Mouse (Mus musculus): ENCODE results near the gene Tecr. TPM values are rescaled to one million over a fixed set of nuclear protein-coding genes. Genes with fewer than 3 reads are reported as not detected.

The Tecr gene
- total RNA-seq, 2 experiments from 2014 or later = 600 to 661 TPM

- no peak for DNase-seq (ENCODE audit: low spot score in 2 of 2)
Observed at GRCm38 (mm10) chr8:83567668-83568067, 40.1 kb downstream of the Tecr start.

GRCm38 (mm10) chr8:83566469-83567395, 41.0 kb downstream of the Tecr start, which contains the start of gene Ndufb7:
TSS of gene Ndufb7 (plus strand) at chr8:83566671.
- peak; percentile 97 to 99 for DNase-seq (ENCODE audit: low spot score in 2 of 2)

- no peak for DNase-seq (ENCODE audit: low spot score in 2 of 2)
Observed at GRCm38 (mm10) chr8:83565731-83566375, 41.9 kb downstream of the Tecr start.

- no peak for DNase-seq (ENCODE audit: low spot score in 2 of 2)
Observed at GRCm38 (mm10) chr8:83563246-83563645, 44.5 kb downstream of the Tecr start.

- no peak for DNase-seq (ENCODE audit: low spot score in 2 of 2)
Observed at GRCm38 (mm10) chr8:83562669-83563068, 45.1 kb downstream of the Tecr start.

- no peak for DNase-seq (ENCODE audit: low spot score in 2 of 2)
Observed at GRCm38 (mm10) chr8:83535736-83536135, 72.0 kb downstream of the Tecr start, which contains the start of gene Olfr370. TSS of gene Olfr370 (plus strand) at chr8:83535780.

- no peak for DNase-seq (ENCODE audit: low spot score in 2 of 2)
Observed at GRCm38 (mm10) chr8:83534802-83535201, 73.0 kb downstream of the Tecr start.

Other genes starting within 250 kb of the Tecr start
- gene Clgn, start 218.1 kb downstream of the Tecr start, total RNA-seq (2021) = 10 to 100 TPM in 1 of 2 experiments, 1 to 10 TPM in 1; 8.9 to 11.0 TPM
- gene Scoc, start 149.6 kb downstream of the Tecr start, total RNA-seq (2021) = 100 to 1,000 TPM; 218 to 232 TPM
- not detected for gene Olfr370, start 72.2 kb downstream of the Tecr start, total RNA-seq (2021)
- 100 to 1,000 TPM; 136 to 155 TPM for gene Ndufb7, start 41.3 kb downstream of the Tecr start, total RNA-seq (2021)
- gene Dnajb1, start 222 bp upstream of the Tecr start, total RNA-seq (2021) = 10 to 100 TPM; 61.3 to 66.7 TPM
- gene Gipc1, start 44.7 kb upstream of the Tecr start, total RNA-seq (2021) = 10 to 100 TPM; 86.0 to 86.7 TPM
- 1 to 10 TPM; 1.2 to 1.6 TPM for gene Ptger1, start 58.7 kb upstream of the Tecr start, total RNA-seq (2021)
- gene Pkn1, start 91.2 kb upstream of the Tecr start, total RNA-seq (2021) = 10 to 100 TPM; 53.9 to 65.2 TPM
- gene Ddx39, start 107.2 kb upstream of the Tecr start, total RNA-seq (2021) = 10 to 100 TPM; 14.6 to 19.2 TPM
- gene Adgre5, start 133.4 kb upstream of the Tecr start, total RNA-seq (2021) = 10 to 100 TPM; 11.8 TPM

Measured in left cerebral cortex, adult 18-20 months (tissue).